Mouse (Mus musculus): ENCODE data around the gene Gm42715.
"Not testable (repeated sequence)": the region's sequence is repeated elsewhere in the genome, so short reads cannot be mapped to it uniquely, and the experiment has no call there.

The Gm42715 gene

DNA sequence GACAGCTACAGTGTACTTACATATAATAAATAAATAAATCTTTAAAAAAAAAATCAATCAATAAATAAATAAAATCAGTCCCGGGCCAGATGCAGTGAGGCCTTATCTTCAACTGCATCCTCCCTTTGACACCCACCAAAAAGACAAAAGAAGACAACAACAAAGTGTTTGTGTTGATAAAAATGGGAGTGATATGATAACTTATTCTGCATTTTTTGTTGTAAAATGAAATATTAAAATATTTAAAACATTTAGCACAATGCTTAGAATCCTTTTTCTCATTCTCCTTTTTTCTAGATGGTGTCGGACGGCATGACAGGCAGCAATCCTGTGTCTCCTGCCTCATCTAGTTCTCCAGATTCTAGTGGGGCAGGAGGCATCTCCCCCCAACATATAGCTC lies at the start of gene Gm42715:
TSS of gene Gm42715 (plus strand) at position 301 of the 400 bp plus-strand sequence.
- DNase-seq (ENCODE audit: low read depth, low spot score), result no peak

DNA sequence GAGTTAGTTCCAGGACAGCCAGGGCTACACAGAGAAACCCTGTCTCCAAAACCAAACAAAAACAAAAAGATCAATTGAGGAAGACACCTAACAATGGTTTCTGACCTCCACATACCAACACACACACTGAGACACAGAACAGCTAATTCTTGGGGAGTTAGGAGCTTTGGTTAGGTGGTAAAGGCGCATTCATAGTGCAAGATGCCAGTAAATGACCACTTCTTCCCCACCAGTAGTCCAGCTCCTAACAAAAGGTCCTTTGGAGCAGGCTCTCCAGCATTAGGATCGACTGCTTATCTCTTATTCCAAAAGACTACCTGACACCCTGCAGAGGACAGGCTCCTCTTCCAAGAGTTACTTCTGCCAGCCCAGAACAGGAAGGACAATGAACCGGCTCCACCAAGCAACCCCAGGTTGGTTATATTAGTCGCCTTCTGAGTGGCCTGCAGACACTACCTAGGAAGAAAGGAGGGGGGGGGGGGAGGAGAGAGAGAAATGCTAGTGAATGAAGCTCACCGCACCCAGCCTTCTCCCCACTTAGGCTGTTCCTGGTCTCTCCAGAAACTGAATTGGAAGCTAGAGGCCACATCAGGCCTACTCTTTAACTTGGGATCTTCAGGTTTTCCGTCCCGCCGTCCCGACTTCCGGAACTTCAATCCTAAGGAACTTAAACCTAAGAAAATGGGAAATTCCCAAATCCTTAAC lies 49.2 kb upstream of the Gm42715 start:
- DNase-seq (ENCODE audit: low read depth, low spot score), result no peak

DNA sequence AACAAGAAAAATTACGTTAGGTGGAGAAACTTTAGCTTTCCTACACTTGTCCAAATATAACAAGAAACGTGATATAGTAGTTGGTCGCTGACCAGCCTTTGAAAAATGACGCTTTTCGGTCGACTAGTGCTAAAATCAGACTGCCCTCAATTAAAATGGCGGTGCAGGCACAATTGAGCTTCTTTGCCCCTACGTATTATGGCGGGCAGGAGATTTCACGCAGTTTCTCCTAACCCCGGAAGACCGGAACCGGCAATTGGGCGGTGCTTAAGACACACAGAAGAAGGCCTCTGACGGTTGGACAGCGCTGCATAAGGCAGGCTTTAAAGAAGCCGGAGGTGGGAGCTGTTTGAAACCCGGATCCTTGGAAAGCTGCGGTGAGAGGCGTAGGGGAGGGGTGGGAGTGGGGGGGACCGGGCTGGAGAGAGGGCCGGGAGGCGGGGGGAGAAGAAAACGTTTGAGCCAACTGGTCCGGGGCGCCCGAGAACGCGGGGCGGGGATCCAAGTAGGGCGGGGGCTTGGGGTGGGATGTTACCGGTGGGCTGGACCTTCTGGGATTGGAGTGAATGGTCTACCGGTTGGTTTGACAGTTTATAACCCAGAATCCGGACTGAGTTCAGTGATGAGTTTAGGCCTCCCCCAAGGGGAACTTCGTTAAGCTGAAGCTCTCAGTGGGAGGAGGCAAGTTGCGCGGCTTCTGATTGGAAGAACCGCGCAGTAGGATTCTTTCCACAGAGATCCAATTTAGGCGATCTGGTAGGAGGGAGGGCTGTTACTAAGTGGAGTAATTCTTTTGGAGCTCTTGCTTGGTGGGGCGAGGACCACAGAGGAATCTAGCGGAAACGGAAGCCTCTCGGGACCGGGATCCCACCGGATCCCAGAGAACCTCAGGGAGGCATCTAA lies 48.4 kb upstream of the Gm42715 start:
- peak; percentile 90 for DNase-seq (ENCODE audit: low read depth, low spot score)

DNA sequence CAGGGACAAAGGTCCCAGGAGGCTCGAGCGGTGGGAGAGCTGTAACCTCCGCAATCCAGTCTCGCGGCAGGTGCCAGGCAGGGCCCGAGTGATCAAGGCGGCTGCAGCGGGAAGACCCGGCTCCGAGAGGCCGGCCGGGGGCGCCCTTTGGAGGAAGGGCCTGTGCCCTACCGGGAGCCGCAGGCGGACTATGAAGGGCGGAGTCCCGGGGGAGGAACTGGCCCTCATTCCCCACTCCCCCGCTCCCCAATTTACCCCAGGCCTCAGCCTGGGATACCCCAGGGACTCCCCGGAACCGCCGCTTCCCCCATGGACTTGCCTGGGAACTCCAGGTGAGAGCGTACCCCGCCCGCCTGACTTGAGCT lies 47.8 kb upstream of the Gm42715 start:
- no peak for DNase-seq (ENCODE audit: low read depth, low spot score)

DNA sequence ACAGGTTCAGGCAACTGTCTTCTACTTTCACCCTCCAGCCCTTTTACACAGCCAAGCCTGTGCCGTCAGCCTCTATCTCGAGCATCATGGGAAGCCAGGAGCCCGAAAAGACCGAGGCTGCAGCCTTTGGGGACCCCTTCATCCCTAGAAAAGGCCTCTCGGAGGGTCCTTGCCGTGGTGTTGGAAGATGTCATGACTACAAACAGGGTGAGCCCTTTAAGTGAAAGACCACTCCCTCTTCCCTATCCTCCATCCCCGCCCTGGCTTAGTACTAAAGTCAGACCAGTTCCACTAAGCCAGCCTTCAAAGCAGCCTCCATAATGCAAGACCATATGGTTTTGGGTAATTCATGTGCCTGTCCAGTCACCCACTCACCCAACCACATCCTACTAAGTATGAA lies 47.3 kb upstream of the Gm42715 start:
- no peak for DNase-seq (ENCODE audit: low read depth, low spot score)

DNA sequence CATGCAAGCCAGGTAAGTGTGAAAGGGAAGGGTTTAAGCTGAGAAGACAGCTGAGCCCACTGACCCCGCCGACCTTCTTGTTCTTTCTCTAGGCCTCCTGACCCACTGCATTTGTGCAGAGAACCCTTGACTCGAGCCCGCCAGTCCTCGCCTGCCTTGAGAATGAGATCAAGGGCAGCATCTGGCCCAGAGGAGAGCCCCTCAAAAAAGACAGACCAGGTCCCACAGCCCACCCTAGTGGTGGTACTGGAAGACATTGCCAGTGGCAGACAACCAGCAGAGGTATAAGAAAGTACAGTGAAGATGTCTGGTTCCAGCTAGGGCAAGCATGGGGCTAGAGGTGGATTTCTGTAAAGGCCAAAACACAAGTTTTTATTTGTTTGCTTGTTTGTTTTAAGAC lies 45.7 kb upstream of the Gm42715 start:
- no peak for DNase-seq (ENCODE audit: low read depth, low spot score)

DNA sequence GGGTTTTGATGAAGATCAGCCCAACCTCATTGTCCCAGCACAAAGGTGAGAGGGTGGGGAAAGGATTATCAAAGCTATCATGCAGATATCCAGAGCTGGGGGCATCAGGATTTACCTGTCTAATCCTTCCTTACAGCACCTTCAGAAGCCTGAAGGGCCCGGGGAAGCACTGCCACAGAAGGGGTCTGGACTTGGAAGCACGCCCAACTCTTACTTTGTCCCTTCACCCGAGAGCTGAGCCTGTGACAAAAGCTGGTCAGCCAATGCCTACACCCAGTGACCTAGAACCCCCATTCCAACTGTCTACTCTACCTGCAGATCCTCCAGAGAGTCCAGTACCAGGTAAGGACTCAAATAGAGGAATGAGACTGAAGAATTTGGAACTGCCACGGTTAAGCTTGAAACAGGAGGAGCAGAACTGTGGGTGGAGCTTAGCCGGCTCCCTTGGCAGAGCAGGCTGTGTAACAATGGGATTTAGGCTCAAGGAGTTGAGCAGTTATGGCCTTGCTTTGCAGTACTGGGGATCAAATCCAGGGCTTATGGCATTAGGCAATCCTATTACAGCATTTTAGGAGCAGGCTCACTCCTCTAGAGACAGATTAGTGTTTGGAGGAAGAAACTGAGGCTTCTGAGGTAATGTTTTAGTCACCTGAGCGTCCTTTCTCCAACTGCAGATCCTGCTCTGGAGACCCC lies 44.9 kb upstream of the Gm42715 start:
- no peak for DNase-seq (ENCODE audit: low read depth, low spot score)

DNA sequence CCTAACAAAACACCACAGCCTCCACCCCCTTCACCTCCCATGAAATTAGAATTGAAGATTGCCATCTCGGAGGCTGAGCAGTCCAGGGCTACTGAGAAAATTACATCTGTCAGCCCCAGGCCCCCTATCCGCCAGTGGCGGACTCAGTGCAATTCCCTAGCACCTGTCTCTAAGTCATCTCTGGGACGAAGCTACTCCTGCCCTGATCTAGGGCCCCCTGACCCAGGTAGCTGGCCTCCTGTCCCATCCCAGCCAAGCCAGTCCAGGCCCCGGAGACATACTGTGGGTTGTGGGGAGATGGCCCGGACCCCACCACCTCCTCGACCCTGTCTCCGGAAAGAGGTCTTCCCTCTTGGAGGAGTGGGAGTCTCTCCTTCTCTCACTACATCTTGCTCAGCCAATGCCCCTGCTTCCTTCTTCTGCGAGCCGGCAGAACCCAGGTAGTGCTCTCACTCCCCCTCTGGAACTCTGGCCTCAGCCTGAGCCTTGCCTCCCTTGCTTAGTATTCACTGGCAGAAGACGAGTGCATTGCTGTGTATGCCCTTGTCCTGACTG lies 44.1 kb upstream of the Gm42715 start:
- no peak for DNase-seq (ENCODE audit: low read depth, low spot score)

DNA sequence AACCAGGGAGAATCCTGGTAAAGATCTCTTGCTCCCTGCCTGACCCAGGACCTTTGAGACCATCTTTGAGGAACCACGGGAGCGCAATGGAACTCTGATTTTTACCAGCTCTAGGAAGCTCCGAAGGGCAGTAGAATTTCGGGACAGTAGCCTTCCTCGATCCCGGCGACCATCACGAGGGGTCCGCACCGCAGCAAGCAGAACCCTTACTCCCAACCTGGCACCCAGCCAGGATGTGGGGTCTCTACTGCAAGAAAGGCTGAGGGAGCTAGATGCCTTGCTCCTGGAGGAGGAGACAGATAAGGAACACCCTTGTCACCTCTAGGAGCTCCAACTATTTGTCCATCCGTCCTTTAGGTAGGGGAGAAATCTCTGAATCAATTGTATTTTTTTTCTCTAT lies 43.0 kb upstream of the Gm42715 start:
- no peak for DNase-seq (ENCODE audit: low read depth, low spot score)

DNA sequence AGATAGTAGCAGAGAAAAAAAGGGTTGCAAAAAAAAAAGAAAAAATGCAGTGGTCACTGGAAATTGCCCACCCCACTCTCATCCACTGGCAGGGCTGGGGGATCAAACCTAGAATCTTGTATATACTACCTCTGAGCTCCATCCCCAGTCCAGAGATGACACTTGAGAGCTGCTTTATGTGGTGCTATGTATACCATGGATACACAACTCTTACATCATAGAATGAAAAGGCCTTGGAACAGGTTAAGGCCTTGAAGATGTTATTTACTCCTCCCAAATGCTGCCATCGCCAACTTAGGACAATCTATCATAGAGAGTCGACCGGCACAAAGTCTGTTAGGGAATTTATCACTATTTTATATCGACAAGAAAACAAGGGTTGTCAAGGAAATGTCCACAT lies 42.5 kb upstream of the Gm42715 start:
- no peak for DNase-seq (ENCODE audit: low read depth, low spot score)

DNA sequence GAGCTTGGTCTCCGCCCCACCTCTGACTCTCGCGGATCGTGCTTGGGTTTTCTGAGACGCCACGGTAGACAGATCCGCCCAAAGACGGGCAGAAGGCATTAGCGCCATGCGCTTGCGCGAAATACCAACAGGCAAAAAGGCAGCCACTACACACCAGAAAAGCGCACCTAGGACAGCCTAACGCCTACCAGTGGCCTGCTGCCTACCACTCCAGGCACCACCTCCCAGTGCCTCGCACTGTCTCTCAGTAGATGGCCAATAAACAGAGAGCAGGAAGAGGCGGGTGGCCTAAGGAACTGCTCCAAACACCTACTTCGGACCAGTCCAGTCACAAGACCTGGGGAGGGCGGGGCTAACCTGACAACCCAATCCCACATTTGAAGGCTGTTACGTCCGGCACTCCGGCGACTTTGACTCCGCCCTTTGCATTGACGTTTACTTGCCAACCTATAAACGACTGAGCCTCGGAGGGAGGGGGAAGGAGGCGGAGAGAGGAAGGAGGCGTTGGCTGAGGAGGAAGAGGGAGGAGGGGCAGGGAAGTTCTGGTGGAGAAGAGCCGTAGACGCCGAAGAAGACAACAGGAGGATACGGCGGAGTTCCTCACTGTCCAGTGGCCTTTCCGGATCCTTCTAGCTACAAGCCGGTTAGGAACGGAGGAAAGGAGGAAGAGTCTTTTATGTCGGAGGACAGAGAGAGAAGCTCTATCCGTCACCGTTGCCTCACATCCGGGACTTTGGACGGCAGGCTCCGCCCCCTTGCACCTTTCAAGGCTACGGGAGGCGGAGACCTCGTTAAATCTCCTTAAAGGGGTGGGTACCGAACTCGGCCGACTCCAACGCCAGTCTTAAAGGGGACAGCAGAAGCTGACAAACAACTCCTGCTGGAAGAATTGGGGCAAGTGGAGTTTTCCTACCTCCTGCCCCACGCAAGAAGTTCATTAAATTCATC lies 41.4 kb upstream of the Gm42715 start:
- peak; percentile 99 for DNase-seq (ENCODE audit: low read depth, low spot score)

DNA sequence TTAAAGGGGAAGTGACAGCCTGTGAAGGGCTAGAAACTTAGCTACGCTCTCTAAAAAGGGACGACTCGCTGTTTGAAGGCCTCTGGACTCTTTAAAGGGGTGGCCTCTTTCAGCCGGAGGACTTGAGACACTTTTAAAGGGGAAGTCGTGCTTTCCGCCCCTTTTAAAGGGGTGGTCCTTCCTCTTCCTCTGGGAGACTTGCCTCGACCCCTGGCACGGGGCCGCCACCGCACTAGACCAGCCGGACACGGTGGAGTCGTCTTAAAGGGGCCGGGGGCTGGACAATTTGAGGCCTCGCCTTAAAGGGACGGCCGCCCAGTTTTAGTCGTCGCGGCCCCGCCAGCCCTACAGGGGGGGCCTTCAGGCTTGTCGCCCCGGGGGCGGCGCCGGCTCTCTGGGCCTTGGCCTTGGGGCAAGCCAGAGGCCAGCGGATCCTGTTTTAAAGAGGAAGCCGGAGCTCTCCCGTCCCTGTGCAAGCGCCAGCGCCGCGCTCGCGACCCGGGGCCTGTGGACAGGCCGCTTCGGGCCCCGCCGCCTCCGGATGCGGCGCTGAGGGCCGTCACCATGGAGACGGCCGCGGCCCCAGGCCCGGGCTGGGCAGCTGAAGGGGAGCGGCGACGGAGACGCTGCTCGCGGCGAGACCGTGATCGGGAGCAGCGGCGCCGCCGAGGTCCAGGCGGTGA lies 40.6 kb upstream of the Gm42715 start, which contains the start of gene Fbrs:
TSS of gene Fbrs (plus strand) at position 565 of the 683 bp plus-strand sequence.
- DNase-seq (ENCODE audit: low read depth, low spot score), result peak; percentile 47

DNA sequence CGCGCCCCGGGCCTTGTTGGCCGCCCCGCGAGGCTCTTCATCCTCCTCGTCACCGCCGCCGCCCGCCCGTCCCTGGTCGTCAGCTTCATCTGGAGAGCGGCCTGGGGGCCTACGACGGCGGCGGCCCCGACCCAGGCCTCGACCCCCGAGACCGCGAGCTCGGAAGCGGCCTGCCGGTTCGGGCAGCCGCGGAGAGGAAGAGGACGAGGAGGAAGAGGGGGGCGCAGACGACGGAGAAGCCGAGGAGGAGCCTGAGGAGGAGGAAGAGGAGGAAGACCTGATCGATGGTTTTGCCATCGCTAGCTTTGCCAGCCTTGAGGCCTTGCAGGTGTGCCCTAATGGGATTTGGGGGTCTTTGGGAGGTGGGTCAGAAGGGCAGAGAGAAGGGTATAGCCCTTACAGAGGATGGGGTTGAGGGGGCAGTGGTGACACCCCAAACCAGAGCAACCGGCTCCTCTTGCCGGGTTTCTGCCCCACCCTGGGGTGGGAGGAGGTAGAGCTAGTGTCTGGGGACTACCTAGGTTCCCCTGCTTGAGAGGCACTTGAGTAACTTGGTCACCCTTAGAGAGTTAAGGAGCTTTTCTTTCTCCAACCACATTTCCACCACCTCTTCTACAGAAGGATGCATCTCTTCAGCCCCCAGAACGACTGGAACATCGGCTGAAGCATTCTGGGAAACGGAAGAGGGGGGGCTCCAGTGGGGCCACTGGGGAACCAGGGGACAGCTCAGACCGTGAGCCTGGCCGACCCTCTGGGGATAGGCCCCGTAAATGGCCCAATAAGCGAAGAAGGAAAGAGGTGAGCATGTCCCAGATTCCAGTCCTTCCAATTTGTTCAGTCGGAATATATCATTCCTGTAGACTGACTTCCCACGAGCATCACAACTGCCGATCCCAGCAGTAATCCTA lies 39.8 kb upstream of the Gm42715 start:
- no peak for DNase-seq (ENCODE audit: low read depth, low spot score)

DNA sequence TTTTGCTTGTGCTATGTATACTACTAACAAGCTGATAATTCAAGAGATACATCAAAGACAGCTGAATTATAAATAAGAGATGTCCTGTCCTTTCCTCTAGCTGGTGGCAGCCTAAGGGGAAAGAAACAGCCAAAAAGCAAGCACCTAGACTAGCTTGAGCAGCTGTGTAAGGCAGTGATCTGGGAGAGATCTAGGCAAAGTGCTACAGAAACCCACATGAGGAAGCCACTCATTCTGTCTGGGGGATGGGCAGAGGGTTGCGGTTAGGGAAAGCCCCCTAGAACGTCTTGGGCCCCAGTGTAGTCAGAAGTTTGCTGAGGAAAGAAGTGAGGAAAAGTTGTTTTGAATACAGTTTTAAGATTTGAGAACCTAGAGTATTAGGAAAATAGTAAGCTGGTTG lies 39.1 kb upstream of the Gm42715 start:
- no peak for DNase-seq (ENCODE audit: low read depth, low spot score)

DNA sequence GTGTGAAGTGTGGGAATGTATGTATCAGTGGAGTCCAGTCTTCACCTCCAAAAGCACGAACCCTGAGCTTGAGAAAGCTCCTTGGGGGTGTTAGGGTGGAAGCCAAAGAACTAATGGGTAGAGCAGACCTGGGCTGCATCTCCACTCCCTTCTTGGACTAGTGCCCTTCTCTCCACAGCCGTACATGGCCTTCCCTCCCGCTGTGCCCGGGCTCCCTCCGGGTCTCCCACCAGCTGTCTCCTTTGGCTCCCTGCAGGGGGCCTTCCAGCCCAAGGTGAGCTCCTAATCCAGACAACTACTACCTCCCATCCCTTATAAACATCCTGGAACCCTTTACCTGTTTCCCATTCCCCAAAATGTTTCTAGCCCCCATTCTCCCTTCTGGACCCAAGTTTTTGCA lies 34.0 kb upstream of the Gm42715 start:
- no peak for DNase-seq (ENCODE audit: low read depth, low spot score)

DNA sequence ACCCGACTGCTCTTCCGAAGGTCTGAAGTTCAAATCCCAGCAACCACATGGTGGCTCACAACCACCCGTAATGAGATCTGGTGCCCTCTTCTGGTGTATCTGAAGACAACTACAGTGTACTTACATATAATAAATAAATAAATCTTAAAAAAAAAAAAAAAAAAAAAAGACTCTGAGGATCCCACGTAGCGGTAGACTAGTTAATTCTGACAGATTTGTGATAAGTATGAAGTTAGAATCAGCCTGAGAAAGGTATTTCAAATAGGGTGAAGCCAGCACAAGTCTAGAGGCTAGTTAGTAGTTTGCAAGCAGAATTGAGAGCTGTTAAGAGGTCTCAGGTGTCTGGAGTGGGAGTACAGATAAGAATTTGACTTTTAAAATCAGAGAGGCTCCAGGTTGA lies 31.0 kb upstream of the Gm42715 start:
- not testable (repeated sequence) for DNase-seq (ENCODE audit: low read depth, low spot score)

DNA sequence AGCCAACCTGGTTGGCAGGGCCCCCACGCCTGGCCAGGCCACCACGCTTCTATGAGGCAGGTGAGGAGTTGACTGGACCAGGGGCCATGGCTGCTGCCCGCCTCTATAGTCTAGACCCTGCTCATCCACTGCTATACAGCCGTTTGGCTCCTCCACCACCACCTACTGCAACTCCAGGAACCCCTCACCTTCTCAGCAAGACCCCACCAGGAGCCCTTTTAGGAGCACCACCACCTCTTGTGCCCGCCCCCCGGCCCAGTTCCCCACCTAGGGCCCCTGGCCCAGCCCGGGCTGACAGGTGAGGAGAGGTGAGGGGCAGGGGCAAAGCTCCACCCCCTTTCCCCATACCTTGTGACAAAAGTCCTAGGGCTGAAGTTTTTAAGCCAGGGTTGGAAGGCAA lies 29.4 kb upstream of the Gm42715 start:
- DNase-seq (ENCODE audit: low read depth, low spot score), result no peak

DNA sequence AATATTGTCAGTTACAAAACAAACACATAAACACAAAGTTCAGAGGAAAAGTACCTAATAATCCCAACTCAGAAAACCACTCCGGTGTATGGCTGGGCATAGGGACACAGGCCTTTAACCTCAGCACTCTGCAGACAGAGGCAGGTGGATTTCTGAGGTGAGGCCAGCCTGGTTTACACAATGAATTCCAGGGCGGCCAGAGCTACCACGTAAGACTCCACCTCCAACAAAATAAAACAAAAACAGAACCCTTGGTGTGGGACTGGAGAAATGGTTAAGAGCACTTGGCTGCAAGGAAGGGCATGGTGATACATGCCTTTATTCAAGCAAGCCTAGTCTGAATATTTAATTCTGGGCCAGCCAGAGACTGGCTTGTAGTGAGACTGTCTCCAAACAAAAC lies 27.5 kb upstream of the Gm42715 start:
- DNase-seq (ENCODE audit: low read depth, low spot score), result no peak

DNA sequence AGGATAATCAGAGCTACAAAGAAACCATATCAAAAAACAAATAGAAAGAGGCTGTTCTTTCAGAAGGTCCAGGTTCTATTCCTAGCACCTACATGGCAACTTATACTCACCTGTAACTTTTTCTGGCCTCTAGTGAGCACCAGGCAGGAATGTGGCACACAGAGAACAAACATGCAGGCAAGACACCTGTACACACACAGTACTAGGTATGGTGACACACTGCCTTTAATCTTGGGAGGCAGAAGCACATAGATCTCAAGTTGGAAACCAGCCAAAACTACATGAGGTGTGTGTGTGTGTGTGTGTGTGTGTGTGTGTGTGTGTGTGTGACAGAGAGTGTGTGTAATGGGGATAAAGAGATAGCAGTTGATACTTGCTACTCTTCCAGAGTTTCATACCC lies 24.7 kb upstream of the Gm42715 start:
- no peak for DNase-seq (ENCODE audit: low read depth, low spot score)

All from WW6 (cell line).